Mouse (Mus musculus): ENCODE data around the gene Zscan4-ps2. TPM values are rescaled to one million over a fixed set of nuclear protein-coding genes. Genes with fewer than 3 reads are reported as not detected.
"Not testable (repeated sequence)": the region's sequence is repeated elsewhere in the genome, so short reads cannot be mapped to it uniquely, and the experiment has no call there.

The Zscan4-ps2 gene
- total RNA-seq (2021) = not detected
- long read RNA-seq, experiment 1 = 0 reads
- long read RNA-seq, experiment 2 = 0 reads

DNA sequence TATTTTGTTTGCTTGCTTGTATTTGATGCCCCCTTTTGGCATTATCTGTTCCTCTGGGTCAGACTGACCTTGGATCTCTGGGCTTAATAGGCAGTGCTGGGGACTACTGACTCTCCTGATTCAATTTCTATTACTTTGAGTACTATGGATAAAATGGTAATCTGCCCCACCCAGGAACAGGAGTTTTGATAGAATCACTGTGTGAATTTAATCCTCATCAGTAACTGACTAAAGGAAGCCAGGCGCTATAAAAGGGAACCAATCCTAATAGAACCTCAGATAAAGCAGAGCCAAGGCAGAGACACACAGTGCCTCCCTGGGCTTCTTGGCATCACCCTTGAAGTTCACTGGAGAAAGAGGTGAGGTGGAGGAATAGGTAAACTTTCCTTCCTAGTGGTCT is at the start of gene Zscan4-ps2:
Gene Zscan4-ps2, plus strand, starts transcription at position 301 of the 400 bp plus-strand sequence.
- not testable (repeated sequence) for DNase-seq (ENCODE audit: low spot score in 2 of 2)

Other genes with a start within 250 kb of the Zscan4-ps2 start
- gene Zscan4e, start 203.6 kb upstream of the Zscan4-ps2 start, total RNA-seq (2021) = not detected
- not detected for gene Zscan4f, start 116.4 kb upstream of the Zscan4-ps2 start, total RNA-seq (2021)
- gene Zscan4-ps3, start 95.0 kb downstream of the Zscan4-ps2 start, total RNA-seq (2021) = not detected
- gene Vmn1r72, start 165.8 kb downstream of the Zscan4-ps2 start, total RNA-seq (2021) = not detected
- gene Vmn1r73, start 216.0 kb downstream of the Zscan4-ps2 start, total RNA-seq (2021) = not detected

All from adrenal gland, postnatal 4 days (tissue).